Mouse (Mus musculus) lung, postnatal 14 days (tissue): ENCODE data around the gene Magi2.
"Not testable (repeated sequence)": the region's sequence is repeated elsewhere in the genome, so short reads cannot be mapped to it uniquely, and the experiment has no call there.

Experiments used
- DNase-seq: peaks from one replicate; pipeline ENCODE4 v3.0.0; 2021

Gene Magi2

GRCm38 (mm10) chr5:20259719-20260118 lies 1032.9 kb downstream of the Magi2 start:
- no peak for DNase-seq

GRCm38 (mm10) chr5:20272680-20273079 lies 1045.8 kb downstream of the Magi2 start:
- DNase-seq = not testable (repeated sequence)

GRCm38 (mm10) chr5:20275632-20276031 lies 1048.8 kb downstream of the Magi2 start:
- DNase-seq = no peak

- DNase-seq = no peak
Observed at GRCm38 (mm10) chr5:20285080-20285840, 1058.4 kb downstream of the Magi2 start.

GRCm38 (mm10) chr5:20294521-20294920 lies 1067.7 kb downstream of the Magi2 start:
- no peak for DNase-seq

- DNase-seq = no peak
Observed at GRCm38 (mm10) chr5:20299816-20300215, 1073.0 kb downstream of the Magi2 start.

GRCm38 (mm10) chr5:20303056-20303965 lies 1076.5 kb downstream of the Magi2 start:
- no peak for DNase-seq

- DNase-seq = no peak
Observed at GRCm38 (mm10) chr5:20320970-20321369, 1094.1 kb downstream of the Magi2 start.

- no peak for DNase-seq
Observed at GRCm38 (mm10) chr5:20325290-20325689, 1098.5 kb downstream of the Magi2 start.

- DNase-seq = no peak
Observed at GRCm38 (mm10) chr5:20328901-20329300, 1102.1 kb downstream of the Magi2 start.

GRCm38 (mm10) chr5:20330025-20330424 lies 1103.2 kb downstream of the Magi2 start:
- no peak for DNase-seq

GRCm38 (mm10) chr5:20332574-20332973 lies 1105.7 kb downstream of the Magi2 start:
- DNase-seq = no peak

GRCm38 (mm10) chr5:20334549-20334948 lies 1107.7 kb downstream of the Magi2 start:
- DNase-seq = no peak

GRCm38 (mm10) chr5:20352941-20353340 lies 1126.1 kb downstream of the Magi2 start:
- no peak for DNase-seq

- no peak for DNase-seq
Observed at GRCm38 (mm10) chr5:20358437-20358836, 1131.6 kb downstream of the Magi2 start.

GRCm38 (mm10) chr5:20359021-20359420 lies 1132.2 kb downstream of the Magi2 start:
- no peak for DNase-seq

- DNase-seq = no peak
Observed at GRCm38 (mm10) chr5:20362154-20362553, 1135.3 kb downstream of the Magi2 start.

- DNase-seq = no peak
Observed at GRCm38 (mm10) chr5:20363216-20363615, 1136.4 kb downstream of the Magi2 start.

GRCm38 (mm10) chr5:20373586-20373985 lies 1146.8 kb downstream of the Magi2 start:
- DNase-seq = no peak

GRCm38 (mm10) chr5:20378071-20378800 lies 1151.4 kb downstream of the Magi2 start:
- DNase-seq = no peak

GRCm38 (mm10) chr5:20404533-20404932 lies 1177.7 kb downstream of the Magi2 start:
- no peak for DNase-seq

- no peak for DNase-seq
Observed at GRCm38 (mm10) chr5:20406626-20407025, 1179.8 kb downstream of the Magi2 start.

- DNase-seq = no peak
Observed at GRCm38 (mm10) chr5:20415320-20415719, 1188.5 kb downstream of the Magi2 start.
